Mouse (Mus musculus): ENCODE results near the gene Gm5926.
"Not testable (repeated sequence)": the region's sequence is repeated elsewhere in the genome, so short reads cannot be mapped to it uniquely, and the experiment has no call there.

Gm5926 gene

GRCm38 (mm10) chrX:32650416-32650815 is at the start of gene Gm5926:
Gm5926 (plus strand) TSS chrX:32650716.
- not testable (repeated sequence) for DNase-seq (ENCODE audit: low read depth, low spot score)

- not testable (repeated sequence) for DNase-seq (ENCODE audit: low read depth, low spot score)
These were observed 49.5 kb upstream of the Gm5926 start for GRCm38 (mm10) chrX:32601008-32601407.

- not testable (repeated sequence) for DNase-seq (ENCODE audit: low read depth, low spot score)
These were observed 49.1 kb upstream of the Gm5926 start for GRCm38 (mm10) chrX:32601425-32601824.

All from ES-CJ7 (cell line).